Mouse (Mus musculus) right cerebral cortex, postnatal 14 days (tissue): Measurements from ENCODE around the gene Strn.

ENCODE experiments used
- DNase-seq: peaks from one replicate; pipeline ENCODE4 v3.0.0; 2022

Gene Strn

GRCm38 (mm10) chr17:78737096-78737495 is at the start of gene Strn:
Strn (minus strand) TSS chr17:78737196.
- DNase-seq, result no peak

GRCm38 (mm10) chr17:78778765-78779164 is 41.8 kb upstream of the Strn start:
- DNase-seq, result no peak

GRCm38 (mm10) chr17:78772317-78772716 is 35.3 kb upstream of the Strn start:
- no peak for DNase-seq

- DNase-seq, result no peak
These were observed 33.9 kb upstream of the Strn start for GRCm38 (mm10) chr17:78770932-78771331.

GRCm38 (mm10) chr17:78769341-78769740 is 32.3 kb upstream of the Strn start:
- DNase-seq, result no peak

- DNase-seq, result no peak
These were observed 31.9 kb upstream of the Strn start for GRCm38 (mm10) chr17:78768937-78769336.

GRCm38 (mm10) chr17:78767546-78767945 is 30.6 kb upstream of the Strn start:
- no peak for DNase-seq

- no peak for DNase-seq
These were observed 29.1 kb upstream of the Strn start for GRCm38 (mm10) chr17:78766084-78766483.

- no peak for DNase-seq
These were observed 26.3 kb upstream of the Strn start for GRCm38 (mm10) chr17:78763272-78763671.

GRCm38 (mm10) chr17:78752938-78753655 is 16.1 kb upstream of the Strn start:
- no peak for DNase-seq

- DNase-seq, result no peak
These were observed 15.1 kb upstream of the Strn start for GRCm38 (mm10) chr17:78752064-78752463.

- no peak for DNase-seq
These were observed 11.4 kb upstream of the Strn start for GRCm38 (mm10) chr17:78748440-78748839.

GRCm38 (mm10) chr17:78738416-78738815 is 1.4 kb upstream of the Strn start:
- DNase-seq, result no peak

- DNase-seq, result no peak
These were observed 775 bp upstream of the Strn start for GRCm38 (mm10) chr17:78737771-78738170.

- peak; percentile 98 for DNase-seq
These were observed 465 bp downstream of the Strn start for GRCm38 (mm10) chr17:78736473-78736988.

- no peak for DNase-seq
These were observed 1.1 kb downstream of the Strn start for GRCm38 (mm10) chr17:78735731-78736472.

- DNase-seq, result no peak
These were observed 2.2 kb downstream of the Strn start for GRCm38 (mm10) chr17:78734806-78735205.

GRCm38 (mm10) chr17:78732056-78732455 is 4.9 kb downstream of the Strn start:
- DNase-seq, result no peak

- DNase-seq, result no peak
These were observed 10.1 kb downstream of the Strn start for GRCm38 (mm10) chr17:78726746-78727449.

GRCm38 (mm10) chr17:78724461-78725055 is 12.4 kb downstream of the Strn start:
- DNase-seq, result no peak

- DNase-seq, result no peak
These were observed 15.3 kb downstream of the Strn start for GRCm38 (mm10) chr17:78721690-78722089.

GRCm38 (mm10) chr17:78719086-78719485 is 17.9 kb downstream of the Strn start:
- DNase-seq, result no peak

- DNase-seq, result no peak
These were observed 26.7 kb downstream of the Strn start for GRCm38 (mm10) chr17:78710258-78710657.
